Mouse (Mus musculus) heart, postnatal 4 days (tissue): ENCODE measurements at regions not wholly inside any gene's neighbourhood (a gene's known extent, or its start where the extent isn't known, plus 50 kb on each side); places are given as distances from the start of the nearest gene placed in this dataset.

Experiments used
- DNase-seq: peaks from one replicate; pipeline ENCODE4 v3.0.0; 2021

DNA sequence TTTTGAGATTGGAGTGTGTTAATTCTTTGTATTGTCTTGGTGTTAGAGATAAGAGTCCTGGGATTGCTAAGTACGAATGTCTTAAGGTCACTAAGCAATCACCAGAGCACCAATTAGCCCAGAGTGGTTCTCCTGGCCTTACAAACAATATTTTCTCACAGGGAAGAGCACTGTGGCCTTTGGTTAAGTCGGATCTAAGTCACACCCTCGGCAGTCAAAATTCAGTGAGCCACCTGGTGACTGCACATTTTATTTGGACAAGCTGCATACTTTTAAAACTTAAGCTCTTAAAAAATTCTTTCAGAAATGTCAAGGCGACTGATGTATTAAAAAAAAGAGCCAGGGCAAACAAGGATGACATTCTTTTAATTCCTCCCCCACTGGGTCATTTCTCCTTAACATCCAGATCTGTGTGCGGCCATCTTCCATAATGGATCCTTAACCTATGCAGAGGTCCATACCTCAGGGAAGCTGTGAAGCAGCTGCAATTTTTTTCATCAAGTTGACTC lies 60.9 kb upstream of the Foxa2 start:
- DNase-seq, result no peak

- DNase-seq, result peak; percentile 9
Observed at GRCm38 (mm10) chr2:148110149-148110548, 63.4 kb upstream of the Foxa2 start.

DNA sequence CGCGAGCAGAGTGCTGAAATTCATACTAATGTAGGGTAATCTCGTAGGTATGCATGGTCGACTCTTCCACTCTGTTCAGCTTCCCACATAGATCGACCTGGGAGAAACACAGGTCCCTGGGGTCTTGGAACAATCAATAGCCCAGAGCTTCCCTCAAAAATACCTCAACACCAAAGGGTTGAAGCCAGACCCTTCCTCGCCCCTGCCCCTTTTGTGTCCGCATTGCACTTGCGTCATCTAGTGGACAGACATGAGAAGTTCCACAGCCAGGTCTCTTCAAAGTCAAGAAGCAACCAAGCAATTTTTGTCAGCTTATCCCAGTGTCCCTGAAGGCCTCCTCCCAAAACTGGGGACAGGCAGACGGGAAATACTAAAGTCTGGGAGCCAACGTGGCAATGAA lies 65.1 kb upstream of the Foxa2 start:
- DNase-seq, result peak; percentile 26

DNA sequence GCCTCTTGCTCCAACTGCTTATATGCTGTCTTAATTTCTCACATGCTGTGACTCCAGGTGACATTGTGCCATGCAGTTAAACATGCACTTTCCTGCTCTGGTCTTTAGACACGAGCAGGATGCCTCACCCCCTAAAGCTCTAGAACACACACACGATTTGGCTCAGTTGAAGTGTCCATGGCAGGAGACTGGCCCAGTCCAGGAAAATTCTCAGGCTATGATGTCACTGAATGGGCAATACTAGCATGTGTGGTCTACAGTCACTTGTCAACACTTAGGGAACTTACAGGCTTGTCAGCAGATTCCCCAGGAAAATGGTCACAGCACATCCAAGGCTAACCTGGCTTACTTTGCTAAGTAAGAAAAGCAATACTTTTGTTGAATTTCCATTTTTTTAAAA lies 66.4 kb upstream of the Foxa2 start:
- peak; percentile 10 for DNase-seq

DNA sequence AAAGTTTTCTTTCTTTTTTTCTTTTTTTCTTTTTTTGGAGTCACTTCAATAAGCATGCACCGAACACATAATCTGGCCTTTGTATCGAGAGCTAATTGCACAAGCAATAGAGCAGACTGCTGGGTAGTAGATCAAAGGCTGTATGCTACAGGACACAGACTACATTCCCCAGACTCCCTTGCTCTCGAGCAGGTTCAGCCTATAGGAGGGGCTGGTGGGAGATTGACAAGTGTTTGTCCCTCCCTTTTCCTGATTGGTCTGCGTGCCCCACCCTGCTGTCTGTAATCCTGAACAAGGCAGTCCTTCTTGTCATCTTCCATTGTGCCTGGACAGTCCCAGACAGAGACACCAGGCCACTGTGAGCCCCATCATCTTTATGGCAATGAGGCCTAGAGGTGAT lies 67.8 kb upstream of the Foxa2 start:
- peak; percentile 11 for DNase-seq

GRCm38 (mm10) chr2:148116033-148116790 lies 69.4 kb upstream of the Foxa2 start:
- no peak for DNase-seq

GRCm38 (mm10) chr2:148117420-148117819 lies 70.7 kb upstream of the Foxa2 start:
- peak; percentile 11 for DNase-seq

- peak; percentile 61 for DNase-seq
Observed at GRCm38 (mm10) chr2:148121885-148122876, 75.4 kb upstream of the Foxa2 start.

GRCm38 (mm10) chr2:148123780-148124179 lies 77.0 kb upstream of the Foxa2 start:
- DNase-seq, result no peak

DNA sequence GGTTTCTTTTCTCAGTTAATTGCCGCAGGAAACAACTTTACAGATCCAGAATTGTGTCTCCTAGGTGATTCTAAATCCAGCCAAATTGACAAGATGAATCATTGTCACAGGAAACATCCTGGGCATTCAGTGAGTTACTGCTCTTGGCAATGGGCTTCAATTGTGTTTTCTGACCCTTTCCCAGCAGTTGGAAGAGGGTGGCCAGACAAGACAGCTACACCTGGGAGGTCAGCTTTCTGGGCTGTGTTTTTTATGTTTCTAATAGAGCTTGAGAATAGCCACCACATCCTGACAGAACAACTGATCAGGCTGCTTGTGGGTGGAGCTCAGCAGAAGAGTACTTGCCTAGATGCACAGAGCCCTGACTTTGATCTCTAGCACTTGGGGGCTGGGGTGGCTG lies 87.0 kb upstream of the Foxa2 start:
- DNase-seq, result no peak

DNA sequence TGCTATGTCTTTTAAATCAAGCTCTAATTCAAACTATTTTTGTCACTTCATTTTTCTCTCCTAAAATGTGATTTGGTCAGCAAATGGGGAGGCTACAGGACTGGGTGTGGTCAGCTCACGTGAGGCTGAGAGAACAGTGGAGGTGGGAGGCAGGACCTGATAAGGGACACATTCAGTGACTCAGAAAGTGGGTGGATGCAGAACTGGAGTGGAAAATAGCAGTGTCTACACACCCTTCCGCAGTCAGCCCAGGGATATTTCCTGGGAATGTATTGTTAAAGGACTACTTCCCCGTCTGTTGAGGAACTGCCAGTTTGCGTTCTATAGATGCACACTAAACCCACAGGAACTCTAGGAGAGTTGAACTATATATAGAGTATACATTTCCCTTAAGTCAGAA lies 95.2 kb upstream of the Foxa2 start:
- peak; percentile 20 for DNase-seq

DNA sequence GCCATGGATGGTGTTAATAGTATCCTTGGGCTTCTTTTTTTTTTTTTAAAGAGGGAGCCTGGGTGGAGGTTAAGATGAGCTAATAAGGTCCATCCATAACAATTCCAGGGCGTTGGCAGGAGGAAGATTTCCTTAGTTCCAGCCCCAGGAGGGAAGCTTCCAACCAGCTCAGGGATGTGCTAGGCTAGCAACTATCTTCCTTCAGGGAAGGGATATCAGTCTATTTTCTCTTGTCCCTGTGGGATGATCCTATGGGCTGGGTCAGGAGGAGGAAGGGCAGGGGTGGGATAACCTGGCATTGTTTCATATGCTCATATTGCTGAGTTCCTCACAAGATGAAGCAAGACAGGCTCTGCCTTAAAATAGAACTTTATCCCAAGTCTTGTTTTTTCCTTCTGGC lies 98.0 kb upstream of the Foxa2 start:
- no peak for DNase-seq

GRCm38 (mm10) chr2:148148272-148148671 lies 101.5 kb upstream of the Foxa2 start:
- DNase-seq, result no peak

DNA sequence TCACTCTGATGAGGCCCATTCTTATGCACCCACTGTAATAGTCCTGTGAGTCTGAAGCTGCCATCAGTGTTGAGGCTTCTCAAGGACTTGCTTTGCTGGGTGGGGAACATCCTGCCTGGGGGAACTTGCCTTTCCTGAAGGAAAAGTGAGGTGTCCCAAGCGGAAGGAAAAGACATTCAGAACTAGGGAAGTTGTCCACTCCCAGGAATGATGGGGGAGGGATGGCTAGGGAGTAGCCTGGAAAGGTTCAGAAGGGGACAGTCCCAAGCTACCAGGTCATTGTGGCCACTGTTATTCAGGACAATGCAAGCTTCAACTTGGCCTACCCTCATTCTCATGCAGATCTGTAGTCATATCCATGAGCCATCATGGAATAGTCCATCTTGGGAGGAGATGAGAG lies 102.7 kb upstream of the Foxa2 start:
- DNase-seq, result peak; percentile 13

DNA sequence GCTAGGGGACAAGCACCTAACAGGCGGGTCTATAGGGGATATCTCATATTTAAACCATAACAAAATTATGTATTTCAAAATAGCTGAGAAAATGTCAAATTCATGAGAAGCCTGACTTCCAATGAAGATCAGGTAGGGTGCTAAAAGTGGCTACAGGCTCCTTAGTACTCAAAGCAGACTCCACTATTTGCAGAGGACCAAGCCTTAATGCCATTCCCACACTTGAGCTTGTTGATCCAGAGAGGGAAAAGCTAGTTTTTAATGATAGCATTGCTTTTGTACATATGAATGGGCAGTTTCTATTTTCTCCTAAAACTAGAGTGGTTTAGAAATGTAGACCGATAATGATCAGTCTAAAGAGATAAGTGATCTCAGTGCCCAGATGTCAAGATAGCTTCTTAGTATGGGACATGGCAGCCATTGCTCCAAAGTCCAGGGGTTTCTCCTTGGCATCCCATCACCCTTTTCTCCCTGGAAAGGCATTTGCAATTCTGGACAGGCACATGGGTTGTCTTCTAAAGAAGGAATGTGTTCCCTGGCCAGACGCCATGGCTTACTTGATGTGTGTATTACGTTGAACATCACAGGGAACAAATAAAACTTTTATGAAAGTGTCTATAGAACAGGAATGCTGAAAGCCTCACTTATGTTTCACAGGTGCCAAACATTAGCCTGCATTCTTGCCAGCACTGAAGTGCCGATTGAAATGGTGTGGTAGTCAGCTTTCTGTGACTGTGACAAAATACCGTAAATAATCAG lies 106.9 kb upstream of the Foxa2 start:
- no peak for DNase-seq

- no peak for DNase-seq
Observed at GRCm38 (mm10) chr2:148156122-148156521, 109.4 kb upstream of the Foxa2 start.

DNA sequence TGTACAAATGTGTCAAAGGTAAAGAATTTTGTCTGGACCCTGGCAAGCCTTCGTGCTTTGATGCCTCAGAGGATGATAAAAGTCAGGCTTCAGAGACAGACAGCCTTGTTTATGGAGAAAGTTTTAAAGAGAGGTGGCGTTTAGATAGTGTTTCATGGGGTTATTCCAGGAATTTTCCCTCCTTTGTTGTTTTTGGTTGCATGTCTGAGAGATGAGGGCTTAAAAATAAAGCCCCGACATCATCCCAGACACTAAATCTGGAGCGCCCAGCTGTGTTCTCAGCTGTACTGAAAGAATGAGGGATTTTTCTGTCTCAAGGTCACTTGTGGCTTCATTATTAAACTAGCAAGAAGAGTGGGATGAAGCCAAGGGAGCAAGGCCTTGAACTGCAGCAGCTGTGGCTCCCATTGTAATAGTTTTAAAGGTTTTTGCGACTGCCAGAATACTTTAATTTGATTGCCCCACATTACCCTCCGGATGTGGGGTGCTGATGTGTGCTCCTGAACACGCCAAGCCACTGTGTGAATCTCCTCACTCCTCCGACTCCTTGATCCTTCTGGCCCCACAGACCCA lies 112.3 kb upstream of the Foxa2 start:
- DNase-seq, result no peak

- DNase-seq, result no peak
Observed at GRCm38 (mm10) chr2:148160997-148161396, 114.2 kb upstream of the Foxa2 start.

DNA sequence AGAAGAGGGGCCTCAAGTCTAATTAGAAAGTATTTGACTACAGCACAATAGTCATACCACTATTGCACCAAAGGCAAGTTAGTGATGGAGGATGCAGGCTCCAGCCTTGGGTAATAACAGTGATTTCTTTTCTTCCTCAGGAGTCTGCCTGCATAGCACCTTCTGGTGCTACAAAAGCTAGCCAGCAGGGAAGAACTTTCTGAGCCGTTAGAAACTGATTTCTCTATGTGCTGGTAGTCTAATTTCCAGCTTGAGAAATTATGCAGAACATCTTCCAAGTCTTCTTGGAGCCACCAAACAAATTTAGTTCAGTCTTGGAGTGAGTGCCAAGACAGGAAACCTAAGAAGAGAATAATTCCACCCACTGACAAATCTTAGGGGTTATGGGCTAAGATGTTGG lies 115.2 kb upstream of the Foxa2 start:
- DNase-seq, result no peak

GRCm38 (mm10) chr2:148162562-148162961 lies 115.8 kb upstream of the Foxa2 start:
- no peak for DNase-seq

- DNase-seq, result peak; percentile 58
Observed at GRCm38 (mm10) chr2:148171113-148171512, 124.3 kb upstream of the Foxa2 start.

DNA sequence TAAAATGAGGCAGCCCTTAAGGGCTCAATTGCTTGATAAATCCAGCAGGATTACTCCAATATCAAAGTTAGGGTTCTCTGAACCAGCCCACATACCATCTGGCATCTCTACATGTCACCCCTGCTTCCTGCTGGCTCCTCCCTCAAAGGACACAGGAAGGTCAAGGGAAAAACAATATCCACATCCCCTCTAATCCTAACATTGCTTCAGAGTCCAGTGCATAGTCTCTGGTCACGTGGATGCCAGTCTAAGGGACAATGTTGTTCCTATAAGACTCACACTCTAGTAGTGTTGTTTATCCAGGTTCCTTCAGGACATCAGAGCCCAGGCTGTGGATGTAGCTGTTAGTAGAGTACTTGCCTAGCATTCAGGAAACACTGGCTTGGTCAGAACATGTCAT lies 124.9 kb upstream of the Foxa2 start:
- no peak for DNase-seq
